Mouse (Mus musculus) mouse embryonic stem cell (cell line): ENCODE data around the gene Tmem37.
"Not testable (repeated sequence)": the region's sequence is repeated elsewhere in the genome, so short reads cannot be mapped to it uniquely, and the experiment has no call there.

Experiments
- in situ Hi-C, 2 experiments: fragments of 300-500 bp; cut with MboI; formaldehyde crosslinking; loops; 1 replicate in 1 of 2; 3 replicates in 1 of 2; pipeline ENCODE4 v1.14.3; 2019 to 2020; ENCODE audit warnings: low sequenced_read_pairs in 2 of 2, low pct_unique_long_range_greater_than_20kb in 1 of 2, mixed read lengths in 1 of 2; ENCODE audit not compliant: unreplicated experiment in 1 of 2

Gene Tmem37

GRCm38 (mm10) chr1:120099483-120099882, 25.6 kb upstream of the Tmem37 start:
- in situ Hi-C loops = no loop called here

- in situ Hi-C loops = no loop called here
These were observed 24.5 kb upstream of the Tmem37 start for GRCm38 (mm10) chr1:120098327-120098726.

GRCm38 (mm10) chr1:120094920-120095319, 21.0 kb upstream of the Tmem37 start:
- in situ Hi-C loops = no loop called here

GRCm38 (mm10) chr1:120093482-120094134, 19.7 kb upstream of the Tmem37 start:
- in situ Hi-C loops = not testable (repeated sequence)

GRCm38 (mm10) chr1:120090880-120091570, 17.2 kb upstream of the Tmem37 start:
- in situ Hi-C loops = no loop called here

- in situ Hi-C loops = loop anchor here in 1 of 2 experiments (5.0 kb wide), 1 partner anchor 57 kb away; no protein-coding TSS in a partner anchor
These were observed 15.3 kb upstream of the Tmem37 start for GRCm38 (mm10) chr1:120089180-120089579.

GRCm38 (mm10) chr1:120086644-120087043, 12.8 kb upstream of the Tmem37 start:
- in situ Hi-C loops = loop anchor here in 1 of 2 experiments (5.0 kb wide), 1 partner anchor 54 kb away; no protein-coding TSS in a partner anchor

GRCm38 (mm10) chr1:120085696-120086095, 11.8 kb upstream of the Tmem37 start:
- in situ Hi-C loops = loop anchor here in 1 of 2 experiments (5.0 kb wide), 1 partner anchor 53 kb away; no protein-coding TSS in a partner anchor

- in situ Hi-C loops = no loop called here
These were observed 10.1 kb upstream of the Tmem37 start for GRCm38 (mm10) chr1:120083921-120084517.

GRCm38 (mm10) chr1:120082957-120083585, 9.2 kb upstream of the Tmem37 start:
- in situ Hi-C loops = no loop called here

- in situ Hi-C loops = no loop called here
These were observed 6.8 kb upstream of the Tmem37 start for GRCm38 (mm10) chr1:120080632-120081031.

- in situ Hi-C loops = no loop called here
These were observed 4.0 kb upstream of the Tmem37 start for GRCm38 (mm10) chr1:120077746-120078410.

- in situ Hi-C loops = no loop called here
These were observed 1.6 kb upstream of the Tmem37 start for GRCm38 (mm10) chr1:120075507-120075906.

GRCm38 (mm10) chr1:120074931-120075330, 1.1 kb upstream of the Tmem37 start:
- in situ Hi-C loops = no loop called here

GRCm38 (mm10) chr1:120074307-120074702, 431 bp upstream of the Tmem37 start:
- in situ Hi-C loops = no loop called here

GRCm38 (mm10) chr1:120072900-120073299, 974 bp downstream of the Tmem37 start:
- in situ Hi-C loops = no loop called here

GRCm38 (mm10) chr1:120071133-120071532, 2.7 kb downstream of the Tmem37 start:
- in situ Hi-C loops = no loop called here

- in situ Hi-C loops = no loop called here
These were observed 3.7 kb downstream of the Tmem37 start for GRCm38 (mm10) chr1:120070168-120070567.

- in situ Hi-C loops = no loop called here
These were observed 4.8 kb downstream of the Tmem37 start for GRCm38 (mm10) chr1:120069120-120069519.
